Mouse (Mus musculus): ENCODE measurements around the gene Sipa1l1.
"Not testable (repeated sequence)": the region's sequence is repeated elsewhere in the genome, so short reads cannot be mapped to it uniquely, and the experiment has no call there.

Sipa1l1 gene

DNA sequence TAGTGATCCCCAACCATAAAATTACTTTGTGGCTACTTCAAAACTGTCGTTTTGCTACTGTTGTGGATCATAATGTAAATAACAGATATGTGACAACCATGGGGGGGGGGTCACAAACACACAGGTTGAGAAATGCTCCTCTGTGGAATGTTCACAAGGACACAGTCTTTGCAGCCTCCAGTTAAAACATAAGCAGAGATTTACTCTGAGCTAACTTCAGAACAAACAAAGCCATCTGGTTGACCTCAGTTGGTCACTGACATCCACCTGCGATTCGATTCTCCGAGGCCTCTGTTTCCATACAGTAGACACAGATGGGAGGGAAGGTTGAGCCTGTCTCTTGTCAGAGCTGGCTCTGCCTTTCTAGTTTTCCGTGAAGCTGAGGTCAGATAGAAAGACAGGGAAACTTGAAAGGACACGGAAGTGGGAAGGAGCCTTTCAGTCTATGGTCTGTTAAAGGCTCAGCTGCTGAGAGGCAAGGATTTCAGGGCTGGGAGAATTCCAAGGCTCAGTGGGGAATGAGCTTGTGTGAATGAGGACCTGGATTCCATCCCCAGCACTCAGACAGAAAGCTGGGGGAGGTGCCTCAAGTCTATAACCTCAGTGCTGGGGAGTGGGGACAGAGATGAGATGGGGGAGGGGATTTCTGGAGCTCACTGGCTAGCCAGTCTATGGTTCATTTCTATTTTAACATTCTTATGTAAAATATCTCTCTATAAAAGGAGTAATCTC, 317.9 kb downstream of the Sipa1l1 start:
- no peak for DNase-seq

DNA sequence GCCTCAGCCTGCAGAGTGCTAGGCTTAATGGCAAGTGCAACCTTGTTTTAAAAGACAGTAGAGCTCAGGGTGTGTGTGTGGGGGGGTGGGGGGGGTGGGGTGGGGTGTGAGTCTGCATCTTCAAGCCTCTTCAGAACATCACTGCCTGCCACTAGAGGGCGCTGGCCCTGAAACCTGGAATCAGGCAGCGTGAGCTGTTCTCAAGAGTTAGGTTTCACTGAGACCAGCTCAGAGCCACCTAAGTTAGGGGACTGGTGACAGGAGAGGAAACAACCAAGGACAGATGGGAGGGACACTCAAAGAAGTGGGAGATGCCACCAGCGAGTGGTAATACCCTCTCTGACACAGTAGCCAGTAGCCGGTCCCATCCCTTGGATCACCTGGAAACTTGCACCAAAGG, 320.0 kb downstream of the Sipa1l1 start:
- peak; percentile 84 for DNase-seq

- DNase-seq, result no peak
These were observed 320.5 kb downstream of the Sipa1l1 start for GRCm38 (mm10) chr12:82489621-82490020.

DNA sequence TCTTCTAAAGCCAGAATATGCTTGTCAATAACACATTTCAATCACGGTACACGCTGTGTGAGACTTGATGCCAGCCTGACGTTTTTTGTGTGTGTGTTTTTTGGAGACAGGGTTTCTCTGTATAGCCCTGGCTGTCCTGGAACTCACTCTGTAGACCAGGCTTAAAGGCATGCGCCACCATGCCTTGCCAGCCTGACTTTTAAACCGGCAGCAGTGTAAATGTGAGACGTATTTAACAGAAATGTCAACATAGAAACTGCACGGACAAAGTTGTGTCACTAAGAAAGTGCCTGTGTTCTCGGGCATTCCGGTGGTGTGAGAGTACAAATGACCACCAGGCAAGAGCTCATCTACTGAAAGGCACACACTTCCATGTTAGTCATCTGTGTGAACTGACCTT, 323.3 kb downstream of the Sipa1l1 start:
- DNase-seq, result no peak

- DNase-seq, result not testable (repeated sequence)
These were observed 324.1 kb downstream of the Sipa1l1 start for GRCm38 (mm10) chr12:82493260-82493659.

DNA sequence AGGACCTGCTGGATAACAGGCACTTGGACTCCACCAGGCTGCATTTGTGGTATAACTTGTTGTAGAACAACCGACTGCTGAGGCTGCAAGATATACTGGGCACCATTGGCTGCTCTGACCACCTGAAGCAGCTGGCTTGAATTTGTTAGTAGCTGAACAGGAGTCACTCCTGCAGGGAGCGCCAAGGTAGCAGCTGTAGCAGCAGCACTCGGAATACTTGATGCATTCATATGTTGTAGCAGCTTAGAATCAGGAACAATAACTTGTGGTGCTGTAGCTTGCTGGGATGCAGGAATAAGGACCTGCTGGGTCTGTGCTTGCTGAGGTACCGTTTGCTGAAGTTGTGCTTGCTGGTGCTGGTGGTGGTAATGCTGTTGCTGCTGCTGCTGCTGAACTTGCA, 326.8 kb downstream of the Sipa1l1 start:
- DNase-seq, result no peak

DNA sequence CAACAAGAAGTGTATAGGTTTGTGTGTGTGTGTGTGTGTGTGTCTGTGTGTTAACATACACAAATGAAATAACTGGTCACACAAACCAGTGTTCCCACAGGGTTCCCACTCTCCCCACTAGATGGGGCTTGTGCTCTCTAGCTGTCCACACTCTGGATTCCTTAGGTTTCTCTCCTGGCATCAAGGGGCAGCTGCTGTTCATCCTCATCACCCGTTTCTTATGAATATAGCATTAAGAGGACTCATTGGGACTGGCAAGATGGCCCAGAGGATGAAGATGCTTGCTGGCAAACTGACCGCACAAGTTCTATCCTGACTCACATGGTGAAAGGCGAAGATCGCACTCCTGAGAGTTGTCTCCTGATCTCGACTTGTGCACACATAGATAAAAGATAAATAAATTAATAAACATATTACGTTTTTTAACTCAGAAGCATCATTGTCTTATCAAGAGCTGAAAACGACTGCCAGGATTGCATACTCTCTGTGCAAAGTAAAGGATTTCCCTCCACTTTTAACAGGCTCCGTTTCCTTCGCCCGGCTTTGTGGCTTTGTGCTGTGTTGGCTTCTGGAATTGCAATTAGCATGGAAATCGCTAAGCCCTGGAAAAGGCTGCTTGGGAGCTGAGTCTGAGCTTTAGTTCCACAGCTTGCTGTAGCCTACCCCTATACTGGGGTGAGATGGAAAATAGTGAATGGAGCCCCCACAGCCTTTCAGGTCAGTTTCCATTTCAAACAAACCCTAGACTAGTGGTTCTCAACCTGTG, 328.9 kb downstream of the Sipa1l1 start:
- DNase-seq, result no peak

- no peak for DNase-seq
These were observed 329.6 kb downstream of the Sipa1l1 start for GRCm38 (mm10) chr12:82498701-82499100.

DNA sequence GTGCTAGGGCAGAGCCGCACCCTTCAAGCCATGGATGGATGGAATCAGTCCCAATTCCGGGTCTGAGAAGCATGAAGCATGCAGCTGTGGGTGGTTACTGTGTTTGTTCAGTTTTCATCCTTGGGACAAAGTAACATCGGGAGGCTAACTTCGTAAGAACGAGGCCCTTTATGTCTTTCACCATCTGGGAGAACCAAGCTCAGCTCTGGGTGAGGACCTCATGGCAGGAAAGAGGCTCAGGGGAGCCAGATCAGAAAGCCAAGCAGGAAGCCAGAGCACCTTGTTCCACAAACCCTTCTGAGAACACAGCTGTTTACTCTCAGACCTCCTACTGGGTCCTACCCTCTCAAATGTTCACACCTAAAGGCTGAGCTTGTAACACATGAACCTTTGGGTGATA, 330.6 kb downstream of the Sipa1l1 start:
- DNase-seq, result no peak
